Mouse (Mus musculus) 3T3-L1 (cell line): ENCODE results near the gene Atp13a1.

ENCODE experiments used
- DNase-seq: peaks from one replicate; pipeline ENCODE4 v3.0.0-alpha.2; 2015; ENCODE audit warnings: low read depth, low spot score

Gene Atp13a1

DNA sequence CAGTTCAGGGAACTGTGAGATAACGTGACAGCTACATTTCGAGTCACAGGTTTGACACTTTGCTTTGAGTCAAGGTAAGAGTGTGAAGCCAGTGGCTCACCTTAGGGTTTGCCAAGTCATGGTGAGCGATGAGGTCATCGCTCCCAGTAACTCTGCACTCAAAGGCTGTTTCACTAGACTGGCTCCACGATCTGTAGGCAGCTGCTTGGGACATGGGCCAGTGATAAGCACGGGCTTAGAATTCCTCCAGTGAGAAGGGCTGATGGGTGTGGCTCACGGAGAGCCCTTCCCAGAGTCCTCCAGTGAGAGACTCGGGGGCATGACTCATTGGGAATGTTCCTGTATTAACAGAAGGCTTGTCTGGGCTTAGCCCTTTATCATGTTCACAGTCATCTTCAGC lies 58.0 kb downstream of the Atp13a1 start:
- DNase-seq, result peak; percentile 99

DNA sequence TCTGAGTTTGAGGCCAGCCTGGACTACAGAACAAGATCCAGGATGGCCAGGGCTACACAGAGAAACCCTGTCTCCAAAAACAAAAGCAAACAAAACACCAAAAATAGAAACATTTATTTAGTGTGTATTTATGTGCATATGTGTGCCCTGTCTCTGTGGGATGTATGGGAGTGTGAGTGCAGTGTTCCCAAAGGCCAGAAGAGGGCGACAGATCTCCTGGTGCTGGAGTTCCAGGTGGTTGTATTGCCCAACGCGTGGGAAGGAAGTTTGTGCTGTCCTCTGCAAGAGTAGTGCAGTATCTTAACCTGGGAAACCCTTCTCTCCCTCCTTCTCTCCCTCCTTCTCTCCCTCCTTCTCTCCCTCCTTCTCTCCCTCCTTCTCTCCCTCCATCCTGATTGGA lies 58.9 kb downstream of the Atp13a1 start:
- peak; percentile 51 for DNase-seq

DNA sequence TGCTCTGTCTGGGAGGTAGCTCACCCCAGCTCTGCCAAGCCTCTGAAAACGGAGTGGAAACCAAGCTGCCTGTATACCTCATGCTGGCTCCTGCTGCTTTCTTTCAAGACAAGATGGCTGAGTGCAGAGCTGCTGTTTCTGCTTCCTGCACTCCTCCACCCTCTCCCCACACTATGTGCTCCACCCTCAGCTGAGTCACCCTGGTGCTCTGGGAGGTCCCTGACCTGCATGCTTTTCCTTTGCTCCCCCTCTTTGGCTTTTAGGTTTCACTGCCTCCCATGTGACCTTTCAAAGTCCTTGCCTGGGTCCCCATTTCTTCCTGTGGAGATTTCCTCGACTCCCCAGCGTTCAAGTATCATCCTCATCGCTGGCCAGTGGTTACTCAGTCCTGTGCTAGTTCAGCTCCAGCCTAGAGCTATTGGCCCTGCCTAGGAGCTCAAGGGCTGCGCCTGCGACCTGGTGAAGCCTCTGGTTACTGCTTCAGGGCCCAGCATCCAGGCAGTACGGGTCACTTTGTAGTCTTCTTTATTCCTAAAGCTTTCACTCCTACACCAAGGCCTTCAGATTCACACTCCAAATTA lies 60.1 kb downstream of the Atp13a1 start:
- peak; percentile 65 for DNase-seq

DNA sequence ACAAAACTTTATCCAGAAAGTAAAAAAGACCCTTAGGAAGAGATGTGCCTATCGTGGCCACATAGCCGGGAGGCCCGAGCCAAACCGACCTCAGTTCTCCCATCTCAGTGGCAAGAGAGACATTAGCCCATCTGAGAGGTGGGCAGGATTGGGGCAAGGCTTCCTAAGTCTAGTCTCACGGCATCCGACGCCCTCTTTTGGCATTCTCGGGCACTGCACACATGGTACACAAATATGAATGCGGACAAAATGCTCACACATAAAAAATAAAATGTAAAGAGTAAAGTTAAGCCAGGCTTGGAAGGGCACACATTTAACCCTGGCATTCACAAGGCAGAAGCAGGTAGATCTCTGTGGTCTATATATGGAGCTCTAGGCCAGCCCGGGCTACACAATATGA lies 62.9 kb downstream of the Atp13a1 start:
- no peak for DNase-seq
